Comparison of ENCODE assay signal across 10 mouse cellular contexts in genomic region chr13:34806532-34807092, GRCm38 (mm10).
DNase-seq lines count a peak whose midpoint lies in the region; ATAC-seq lines count a peak whose summit lies in the region.
"Had no signal": no experiment of that assay in that cellular context is flagged by ENCODE, and none has a peak within 500 bp of the region (broad histone marks: within the 10 kb centered on the region; RNA-seq: fewer than 3 reads in every experiment).

No protein-coding gene starts in this region.

- DNase-seq in heart, postnatal 14 days, result no peak
- peak; percentile 33 for DNase-seq in urinary bladder, postnatal 14 days (ENCODE audit: low spot score)
- DNase-seq in urinary bladder, postnatal 25 days (ENCODE audit: low spot score), result no peak
- no peak for DNase-seq in gastrocnemius, postnatal 10 days
- DNase-seq in lung, adult 18-20 months, result no peak
- no peak for DNase-seq in thymus, postnatal 25 days
- DNase-seq: lung, postnatal 4 days had no signal

- intact Hi-C loops in heart, postnatal 14 days (cut with DNase I), result no loop called here

- no peak overlapping the region for H3K4me2 ChIP-seq in heart, embryonic 12.5 days
- no peak overlapping the region for H3K4me2 ChIP-seq in limb, embryonic 13.5 days (replicated peaks)

- no peak overlapping the region for H3K4me3 ChIP-seq in heart, embryonic 12.5 days
- H3K4me3 ChIP-seq in limb, embryonic 13.5 days, result no peak overlapping the region
- H3K4me3 ChIP-seq: erythroblast, embryonic 14.5 days had no signal

- no peaks in the 10 kb centered on the region for H3K36me3 ChIP-seq in heart, embryonic 12.5 days
- H3K36me3 ChIP-seq in limb, embryonic 13.5 days, result no peaks in the 10 kb centered on the region

- ATAC-seq in heart, embryonic 12.5 days (ENCODE audit: insufficient number of reproducible peaks, low FRiP score), result no peak
- peak; percentile 57; the same call in 1 of the 2 replicates for ATAC-seq in limb, embryonic 13.5 days (ENCODE audit: low FRiP score, low read depth)

- H3K9ac ChIP-seq in heart, embryonic 12.5 days, result no peak overlapping the region
- H3K9ac ChIP-seq in limb, embryonic 13.5 days, result no peak overlapping the region

- H3K27ac ChIP-seq in heart, embryonic 12.5 days (ENCODE audit: poor library complexity, severe bottlenecking), result 0 out of 2 replicates have a peak overlapping the region, but pooled peaks have one; percentile 41
- H3K27ac ChIP-seq in limb, embryonic 13.5 days, result peak overlapping the region; percentile 74

- H3K9me3 ChIP-seq in heart, embryonic 12.5 days (replicated peaks), result peaks cover 3% of the 10 kb centered on the region; the same call in 1 of the 2 replicates
- H3K9me3 ChIP-seq in limb, embryonic 13.5 days, result no peaks in the 10 kb centered on the region

- H3K4me1 ChIP-seq in heart, embryonic 12.5 days (replicated peaks), result no peaks in the 10 kb centered on the region
- H3K4me1 ChIP-seq in limb, embryonic 13.5 days, result peaks cover 16% of the 10 kb centered on the region; the same call in 1 of the 2 replicates

- 63% methylated on average over 9 of the region's 9 CpGs for WGBS in heart, embryonic 12.5 days
- WGBS in limb, embryonic 13.5 days, result 36% methylated on average over 9 of the region's 9 CpGs

- no peaks in the 10 kb centered on the region for H3K27me3 ChIP-seq in heart, embryonic 12.5 days (replicated peaks)
- H3K27me3 ChIP-seq in limb, embryonic 13.5 days, result no peaks in the 10 kb centered on the region
